In genomic region chr8:109463677-109464313, GRCm38 (mm10) we compare ENCODE assay signal across 9 mouse cellular contexts. TPM values are rescaled to one million over a fixed set of nuclear protein-coding genes. Genes with fewer than 3 reads are reported as not detected.
A peak's percentile ranks its signal among the peaks of the same experiment; 100 is the strongest.
DNase-seq lines count a peak whose midpoint lies in the region; ATAC-seq lines count a peak whose summit lies in the region.
"Had no signal": no experiment of that assay in that cellular context is flagged by ENCODE, and none has a peak within 500 bp of the region (broad histone marks: within the 10 kb centered on the region; RNA-seq: fewer than 3 reads in every experiment).

No protein-coding gene starts in this region.

- H3K36me3 ChIP-seq in embryonic facial prominence, embryonic 10.5 days (replicated peaks): no peaks in the 10 kb centered on the region
- no peaks in the 10 kb centered on the region for H3K36me3 ChIP-seq in hindbrain, embryonic 16.5 days (ENCODE audit: control insufficient read depth, insufficient read depth, low read length)
- H3K36me3 ChIP-seq in neural tube, embryonic 14.5 days (ENCODE audit: control insufficient read depth, insufficient read depth, low read length): no peaks in the 10 kb centered on the region

- peak overlapping the region; percentile 56 for H3K4me2 ChIP-seq in hindbrain, embryonic 16.5 days (ENCODE audit: low read length)
- H3K4me2 ChIP-seq in neural tube, embryonic 14.5 days (ENCODE audit: low read depth, low read length): peak overlapping the region; percentile 38

- H3K9ac ChIP-seq in hindbrain, embryonic 16.5 days (ENCODE audit: low read depth, low read length): 0 out of 2 replicates have a peak overlapping the region, but pooled peaks have one; percentile 43
- H3K9ac ChIP-seq in neural tube, embryonic 14.5 days (replicated peaks; ENCODE audit: low read depth, low read length): peak overlapping the region; percentile 47; the same call in 1 of the 2 replicates

- peaks cover 30% of the 10 kb centered on the region for H3K4me1 ChIP-seq in embryonic facial prominence, embryonic 10.5 days
- H3K4me1 ChIP-seq in hindbrain, embryonic 16.5 days (ENCODE audit: control insufficient read depth, insufficient read depth, low read depth, low read length): peaks cover 40% of the 10 kb centered on the region
- H3K4me1 ChIP-seq in neural tube, embryonic 14.5 days (ENCODE audit: control insufficient read depth, insufficient read depth, low read length): peaks cover 37% of the 10 kb centered on the region
- H3K4me1 ChIP-seq: megakaryocyte, embryonic 14.5 days had no signal

- peak overlapping the region; percentile 31; the same call in 1 of the 2 replicates for H3K4me3 ChIP-seq in embryonic facial prominence, embryonic 10.5 days
- H3K4me3 ChIP-seq in hindbrain, embryonic 16.5 days (ENCODE audit: low read length): peak overlapping the region; percentile 8; the same call in 1 of the 2 replicates
- H3K4me3 ChIP-seq in neural tube, embryonic 14.5 days (ENCODE audit: low read depth, low read length): peak overlapping the region; percentile 4; the same call in 1 of the 2 replicates
- H3K4me3 ChIP-seq: megakaryocyte, embryonic 14.5 days had no signal

- 34% methylated on average over 13 of the region's 13 CpGs for WGBS in embryonic facial prominence, embryonic 10.5 days
- 11% methylated on average over 13 of the region's 13 CpGs for WGBS in hindbrain, embryonic 16.5 days
- WGBS in neural tube, embryonic 14.5 days: 14% methylated on average over 13 of the region's 13 CpGs

- H3K27ac ChIP-seq in embryonic facial prominence, embryonic 10.5 days (replicated peaks): peak overlapping the region; percentile 44
- peak overlapping the region; percentile 89 for H3K27ac ChIP-seq in hindbrain, embryonic 16.5 days (ENCODE audit: low read depth, low read length)
- H3K27ac ChIP-seq in neural tube, embryonic 14.5 days (ENCODE audit: low read depth, low read length): peak overlapping the region; percentile 88

- peaks cover 11% of the 10 kb centered on the region for H3K27me3 ChIP-seq in embryonic facial prominence, embryonic 10.5 days (replicated peaks; ENCODE audit: low read depth, poor library complexity, severe bottlenecking)
- H3K27me3 ChIP-seq in hindbrain, embryonic 16.5 days (replicated peaks; ENCODE audit: control insufficient read depth, insufficient read depth, low read length): no peaks in the 10 kb centered on the region
- H3K27me3 ChIP-seq in neural tube, embryonic 14.5 days (ENCODE audit: control insufficient read depth, insufficient read depth, low read length): no peaks in the 10 kb centered on the region

- intact Hi-C loops in left cerebral cortex, postnatal 4 days (cut with DNase I): no loop called here

- peak; percentile 23 to 40 for DNase-seq in layer of hippocampus, postnatal 14 days (ENCODE audit: low spot score in 2 of 2)
- no peak for DNase-seq in layer of hippocampus, adult 11-12 months (ENCODE audit: low spot score)
- no peak for DNase-seq in embryonic facial prominence, embryonic 10.5 days (ENCODE audit: low spot score)
- DNase-seq in right cerebral cortex, adult 18-20 months: no peak
- no peak for DNase-seq in left cerebral cortex, postnatal 4 days

- ATAC-seq in hindbrain, embryonic 16.5 days: peak; percentile 16; the same call in 1 of the 2 replicates
- 0 out of 2 replicates have a peak, but pooled peaks have one; percentile 32 for ATAC-seq in neural tube, embryonic 14.5 days (ENCODE audit: low read depth)
- no peak for ATAC-seq in activated CD4-positive, CD25-positive, alpha-beta regulatory T cell, adult 4 months

- H3K9me3 ChIP-seq in embryonic facial prominence, embryonic 10.5 days: no peaks in the 10 kb centered on the region
- H3K9me3 ChIP-seq in hindbrain, embryonic 16.5 days (ENCODE audit: control insufficient read depth, low read length): no peaks in the 10 kb centered on the region
- H3K9me3 ChIP-seq in neural tube, embryonic 14.5 days (ENCODE audit: control insufficient read depth, low read length): no peaks in the 10 kb centered on the region
- H3K9me3 ChIP-seq: megakaryocyte, embryonic 14.5 days had no signal

RNA-seq across cellular contexts. Expression of gene Pmfbp1, which starts 30.0 kb away (rescaled TPM):
- under 1 TPM in 1 of 2 experiments, not detected in 1; 0.18 TPM for total RNA-seq in layer of hippocampus, postnatal 14 days (2021)
- polyA plus RNA-seq in embryonic facial prominence, embryonic 10.5 days (2016; fragmentation: Nextera tagmentation; extraction: Ambion mirVana): 0.16 and 0.19 TPM in 2 replicates
- 1.3 and 2.0 TPM in 2 replicates for polyA plus RNA-seq in hindbrain, embryonic 16.5 days (2015; fragmentation: Nextera tagmentation; extraction: Ambion mirVana)
- polyA plus RNA-seq in neural tube, embryonic 14.5 days (2014; fragmentation: Nextera tagmentation; extraction: Ambion mirVana): 2.2 and 2.8 TPM in 2 replicates
- polyA plus RNA-seq in activated CD4-positive, CD25-positive, alpha-beta regulatory T cell, adult 4 months (2017; shearing (Covaris generic)): not detected
- under 1 TPM in 1 of 2 experiments, not detected in 1; 0.12 TPM for total RNA-seq in left cerebral cortex, postnatal 4 days (2021)

Comparison
In these comparisons a context has a peak if more than half of its experiments do, and no peak if none do; other contexts are left out.
1. DNase-seq: peak in layer of hippocampus, postnatal 14 days (2 of 2); none in layer of hippocampus, adult 11-12 months (single experiment), embryonic facial prominence, embryonic 10.5 days (single experiment), right cerebral cortex, adult 18-20 months (single experiment) and left cerebral cortex, postnatal 4 days (single experiment).
2. Peak in every context shown above with its lines, with median percentiles within 50 percentile points of each other: H3K27ac ChIP-seq and H3K4me3 ChIP-seq.